Mouse (Mus musculus): ENCODE results near the gene Bsnd. TPM values are rescaled to one million over a fixed set of nuclear protein-coding genes. Genes with fewer than 3 reads are reported as not detected.

Bsnd gene
- total RNA-seq, 4 experiments from 2014 or later, result 0.09 TPM; not detected in 3

Other genes starting within 250 kb of the Bsnd start
- 10 to 100 TPM; 71.6 to 86.2 (median 74.3) TPM for gene Usp24, start 176.1 kb downstream of the Bsnd start, total RNA-seq (2022)
- gene Pcsk9, start 28.0 kb downstream of the Bsnd start, total RNA-seq (2022), result not detected
- gene Dhcr24, start 68.8 kb upstream of the Bsnd start, total RNA-seq (2022), result 1 to 10 TPM; 1.2 to 2.5 (median 1.8) TPM
- gene Lexm, start 125.0 kb upstream of the Bsnd start, total RNA-seq (2022), result not detected
- gene Ttc22, start 130.1 kb upstream of the Bsnd start, total RNA-seq (2022), result not detected
- 1 to 10 TPM; 1.7 to 5.9 (median 3.7) TPM for gene Pars2, start 158.8 kb upstream of the Bsnd start, total RNA-seq (2022)
- 10 to 100 TPM; 21.9 to 28.7 (median 26.4) TPM for gene Ttc4, start 186.7 kb upstream of the Bsnd start, total RNA-seq (2022)
- under 1 TPM in 2 of 4 experiments, not detected in 2; 0.12 to 0.19 TPM for gene Mroh7, start 238.6 kb upstream of the Bsnd start, total RNA-seq (2022)
- not detected for gene Fam151a, start 241.6 kb upstream of the Bsnd start, total RNA-seq (2022)